Mouse (Mus musculus) testis, adult 2 months (tissue): ENCODE data around the gene Map4k4. TPM values are rescaled to one million over a fixed set of nuclear protein-coding genes. Genes with fewer than 3 reads are reported as not detected.

ENCODE experiments used
- H3K27ac ChIP-seq: fragments of 200-500 bp; 2 replicates; pipeline ENCODE4 v1.5.1; 2012; ENCODE audit warnings: low read depth, low read length; ENCODE audit not compliant: control insufficient read depth, insufficient read depth
- H3K27me3 ChIP-seq: fragments of 200-500 bp; 2 replicates; pipeline ENCODE4 v1.6.1; 2012; ENCODE audit warnings: mild to moderate bottlenecking, low read length, moderate library complexity; ENCODE audit not compliant: control insufficient read depth, insufficient read depth
- H3K36me3 ChIP-seq: fragments of 200-500 bp; 2 replicates; pipeline ENCODE4 v1.6.1; 2012; ENCODE audit warnings: mild to moderate bottlenecking, low read length; ENCODE audit not compliant: control insufficient read depth, insufficient read depth
- H3K4me1 ChIP-seq: fragments of 200-500 bp; 2 replicates; pipeline ENCODE4 v1.6.1; 2012; ENCODE audit warnings: low read length; ENCODE audit not compliant: control insufficient read depth, insufficient read depth
- H3K4me3 ChIP-seq: fragments of 200-500 bp; 2 replicates; pipeline ENCODE4 v1.5.1; 2012; ENCODE audit warnings: low read depth, mild to moderate bottlenecking, low read length, moderate library complexity, mixed read lengths; ENCODE audit not compliant: control insufficient read depth
- CTCF ChIP-seq: fragments of 200-500 bp; IDR thresholded peaks from 2 replicates; pipeline ENCODE4 v1.5.1; 2012; ENCODE audit warnings: low read depth, mild to moderate bottlenecking, inconsistent platforms, low read length, moderate library complexity; ENCODE audit not compliant: control insufficient read depth, insufficient read depth, insufficient replicate concordance
- POLR2A ChIP-seq: fragments of 200-500 bp; IDR thresholded peaks from 2 replicates; pipeline ENCODE4 v1.6.1; 2012; ENCODE audit warnings: low read depth, mild to moderate bottlenecking, inconsistent platforms, low read length, moderate library complexity; ENCODE audit not compliant: control insufficient read depth
- polyA plus RNA-seq: library from polyadenylated mRNA; depleted of rRNA; stranded (reverse); fragments of >200 nt; gene quantifications from 2 replicates; pipeline ENCODE4 v1.2.3, GENCODE M21; 2012

The Map4k4 gene
- polyA plus RNA-seq, 1 experiment: 25.6 TPM

DNA sequence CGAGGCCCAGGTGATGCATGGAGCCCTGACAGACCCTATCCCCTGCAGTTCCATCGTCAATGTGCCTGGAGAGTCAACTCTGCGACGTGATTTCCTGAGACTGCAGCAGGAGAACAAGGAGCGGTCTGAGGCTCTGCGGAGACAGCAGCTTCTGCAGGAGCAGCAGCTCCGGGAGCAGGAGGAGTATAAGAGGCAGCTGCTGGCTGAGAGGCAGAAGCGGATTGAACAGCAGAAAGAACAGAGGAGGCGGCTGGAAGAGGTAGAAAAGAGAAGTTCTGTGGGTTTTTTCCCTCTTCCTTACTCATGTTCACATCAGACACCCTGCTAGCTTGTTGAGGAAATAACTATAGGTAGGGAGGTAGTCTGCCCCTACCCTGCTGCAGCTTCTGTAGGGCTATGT is 89.3 kb downstream of the Map4k4 start:
- H3K27ac ChIP-seq: no peak overlapping the region
- no peaks in the 10 kb centered on the region for H3K27me3 ChIP-seq
- TF ChIP-seq POLR2A (no peak), CTCF (no peak)
- no peaks in the 10 kb centered on the region for H3K4me1 ChIP-seq
- H3K4me3 ChIP-seq: no peak overlapping the region
- H3K36me3 ChIP-seq: no peaks in the 10 kb centered on the region

DNA sequence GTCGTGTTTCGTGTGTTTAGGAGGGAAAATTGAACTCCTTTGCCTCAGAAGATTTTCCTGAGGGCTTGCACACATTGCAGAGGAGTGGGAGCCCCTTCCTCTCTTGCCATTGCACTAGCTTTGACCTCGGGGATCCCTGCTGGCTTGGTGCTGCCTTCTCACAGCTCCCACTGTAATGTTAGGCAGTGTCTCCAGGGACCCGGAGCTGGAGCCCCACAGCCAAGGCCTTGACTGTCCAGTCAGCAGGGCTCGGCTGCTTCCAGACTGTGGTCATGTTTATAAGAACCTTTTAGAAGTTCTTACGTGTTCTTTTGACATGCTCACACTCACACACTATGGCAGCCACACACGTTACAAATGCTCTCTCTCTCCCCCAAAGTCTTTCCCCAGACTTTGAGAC is 93.2 kb downstream of the Map4k4 start:
- Histone ChIP-seq H3K4me1 (no peaks in the 10 kb centered on the region), H3K27me3 (no peaks in the 10 kb centered on the region), H3K27ac (no peak overlapping the region), H3K4me3 (no peak overlapping the region), H3K36me3 (no peaks in the 10 kb centered on the region)
- TF ChIP-seq POLR2A (no peak), CTCF (no peak)

- no peaks in the 10 kb centered on the region for H3K36me3 ChIP-seq
- no peak overlapping the region for H3K27ac ChIP-seq
- no peak overlapping the region for H3K4me3 ChIP-seq
- no peak for TF ChIP-seq CTCF
- no peak for TF ChIP-seq POLR2A
- H3K4me1 ChIP-seq: no peaks in the 10 kb centered on the region
- H3K27me3 ChIP-seq: no peaks in the 10 kb centered on the region
These were observed 94.9 kb downstream of the Map4k4 start for GRCm38 (mm10) chr1:39995593-39995992.

GRCm38 (mm10) chr1:40000476-40000875 is 99.8 kb downstream of the Map4k4 start:
- H3K27ac ChIP-seq: no peak overlapping the region
- TF ChIP-seq POLR2A (no peak), CTCF (no peak)
- H3K36me3 ChIP-seq: no peaks in the 10 kb centered on the region

GRCm38 (mm10) chr1:40000899-40001298 is 100.2 kb downstream of the Map4k4 start:
- no peaks in the 10 kb centered on the region for H3K27me3 ChIP-seq
- H3K27ac ChIP-seq: no peak overlapping the region
- H3K36me3 ChIP-seq: no peaks in the 10 kb centered on the region
- no peaks in the 10 kb centered on the region for H3K4me1 ChIP-seq
- H3K4me3 ChIP-seq: no peak overlapping the region
- no peak for TF ChIP-seq POLR2A
- peak; percentile 34; the same call in 1 of the 2 replicates for TF ChIP-seq CTCF

More at GRCm38 (mm10) chr1:40000476-40000875, 99.8 kb downstream of the Map4k4 start:
- Histone ChIP-seq H3K4me1 (no peaks in the 10 kb centered on the region), H3K27me3 (no peaks in the 10 kb centered on the region), H3K4me3 (no peak overlapping the region)

- H3K36me3 ChIP-seq: no peaks in the 10 kb centered on the region
These were observed 101.5 kb downstream of the Map4k4 start for GRCm38 (mm10) chr1:40002129-40002727.

GRCm38 (mm10) chr1:40006043-40006651 is 105.4 kb downstream of the Map4k4 start:
- H3K36me3 ChIP-seq: no peaks in the 10 kb centered on the region
- no peak overlapping the region for H3K4me3 ChIP-seq
- no peaks in the 10 kb centered on the region for H3K4me1 ChIP-seq
- H3K27ac ChIP-seq: no peak overlapping the region
- no peaks in the 10 kb centered on the region for H3K27me3 ChIP-seq
- TF ChIP-seq POLR2A (no peak), CTCF (no peak)

More at GRCm38 (mm10) chr1:40002129-40002727, 101.5 kb downstream of the Map4k4 start:
- TF ChIP-seq POLR2A (no peak), CTCF (no peak)
- Histone ChIP-seq H3K27ac (no peak overlapping the region), H3K27me3 (no peaks in the 10 kb centered on the region), H3K4me1 (no peaks in the 10 kb centered on the region), H3K4me3 (no peak overlapping the region)

GRCm38 (mm10) chr1:40007962-40008471 is 107.3 kb downstream of the Map4k4 start:
- no peaks in the 10 kb centered on the region for H3K36me3 ChIP-seq

More at GRCm38 (mm10) chr1:40007962-40008471, 107.3 kb downstream of the Map4k4 start:
- Histone ChIP-seq H3K4me1 (no peaks in the 10 kb centered on the region), H3K27me3 (no peaks in the 10 kb centered on the region), H3K4me3 (no peak overlapping the region), H3K27ac (no peak overlapping the region)
- no peak for TF ChIP-seq CTCF
- TF ChIP-seq POLR2A: no peak
